Mouse (Mus musculus) embryonic facial prominence, embryonic 14.5 days (tissue): ENCODE data around the gene Olfr1211. TPM values are rescaled to one million over a fixed set of nuclear protein-coding genes. Genes with fewer than 3 reads are reported as not detected.

ENCODE experiments used
- ATAC-seq: fragments of 200-750 bp; cut with Nextera tagmentation; 2 replicates; pipeline ENCODE4 v1.8.0; 2017; ENCODE audit warnings: low read depth, moderate number of reproducible peaks, moderate TSS enrichment
- DNase-seq: peaks from one replicate; pipeline ENCODE4 v3.0.0-alpha.2; 2015; ENCODE audit warnings: low spot score
- H3K27ac ChIP-seq: fragments of 300-500 bp; sonication (generic); replicated peaks from 2 replicates; pipeline ENCODE4 v1.5.1; 2014; ENCODE audit warnings: low read depth, mild to moderate bottlenecking, low read length, moderate library complexity
- H3K27me3 ChIP-seq: fragments of 300-500 bp; sonication (generic); replicated peaks from 2 replicates; pipeline ENCODE4 v1.6.1; 2014; ENCODE audit warnings: low read length; ENCODE audit not compliant: control insufficient read depth, insufficient read depth
- H3K36me3 ChIP-seq: fragments of 300-500 bp; sonication (generic); 2 replicates; pipeline ENCODE4 v1.6.1; 2014; ENCODE audit warnings: low read length, mixed read lengths; ENCODE audit not compliant: control insufficient read depth, insufficient read depth
- H3K4me1 ChIP-seq: fragments of 300-500 bp; sonication (generic); 2 replicates; pipeline ENCODE4 v1.6.1; 2014; ENCODE audit warnings: antibody characterized with exemption, low read length; ENCODE audit not compliant: control insufficient read depth, insufficient read depth
- H3K4me2 ChIP-seq: fragments of 300-500 bp; sonication (generic); 2 replicates; pipeline ENCODE4 v1.6.1; 2014; ENCODE audit warnings: low read depth, mild to moderate bottlenecking, low read length, moderate library complexity, mixed read lengths
- H3K4me3 ChIP-seq: fragments of 300-500 bp; sonication (generic); 2 replicates; pipeline ENCODE4 v1.5.1; 2014; ENCODE audit warnings: low read depth, mild to moderate bottlenecking, low read length
- H3K9ac ChIP-seq: fragments of 300-500 bp; sonication (generic); 2 replicates; pipeline ENCODE4 v1.6.1; 2014; ENCODE audit warnings: low read depth, mild to moderate bottlenecking, low read length, moderate library complexity, mixed read lengths
- H3K9me3 ChIP-seq: fragments of 300-500 bp; sonication (generic); 2 replicates; pipeline ENCODE4 v1.6.1; 2016; ENCODE audit warnings: low read length; ENCODE audit not compliant: control insufficient read depth
- whole genome bisulfite sequencing: fragments of 180-500 bp; shearing (Covaris S2); extraction: QIAGEN DNeasy Blood & Tissue Kit; methylation state at CpG from one replicate; pipeline ENCODE4 v1.1.7; 2014; 5-methylcytosine and 5-hydroxymethylcytosine counted together
- polyA plus RNA-seq: library from polyadenylated mRNA; unstranded; fragments of >200 nt; fragmentation: Nextera tagmentation; extraction: Ambion mirVana; gene quantifications from 2 replicates; pipeline ENCODE4 v1.2.1, GENCODE M21; 2014

Gene Olfr1211
- 0.11 TPM in 1 of 2 replicates, not detected in the other for polyA plus RNA-seq

- no peak within 1 kb of the TSS for H3K9ac ChIP-seq
- 86% methylated on average over 1 of the region's 1 CpGs for WGBS
- H3K27ac ChIP-seq, result no peak within 1 kb of the TSS
- H3K27me3 ChIP-seq, result no peaks in the 10 kb centered on the region
- no peak within 1 kb of the TSS for H3K4me3 ChIP-seq
- H3K36me3 ChIP-seq, result no peaks in the 10 kb centered on the region
- DNase-seq (no peak), ATAC-seq (no peak)
- H3K4me2 ChIP-seq, result no peak within 1 kb of the TSS
- H3K9me3 ChIP-seq, result no peaks in the 10 kb centered on the region
- H3K4me1 ChIP-seq, result no peaks in the 10 kb centered on the region
These were observed at the start of gene Olfr1211 for GRCm38 (mm10) chr2:88938011-88938410. Gene Olfr1211 (minus strand): TSS chr2:88938111.

- Histone ChIP-seq H3K27me3 (no peaks in the 10 kb centered on the region), H3K9me3 (no peaks in the 10 kb centered on the region), H3K4me2 (no peak within 1 kb of the TSS), H3K9ac (no peak within 1 kb of the TSS), H3K27ac (no peak within 1 kb of the TSS), H3K4me1 (no peaks in the 10 kb centered on the region), H3K36me3 (no peaks in the 10 kb centered on the region), H3K4me3 (no peak within 1 kb of the TSS)
- WGBS, result 57% methylated on average over 1 of the region's 1 CpGs
- DNase-seq, result no peak
- no peak for ATAC-seq
These were observed 42.3 kb upstream of the Olfr1211 start, which contains the start of gene Gm13762 for GRCm38 (mm10) chr2:88980181-88980580. Gene Gm13762 (minus strand): TSS chr2:88980281.

GRCm38 (mm10) chr2:88953669-88954068 lies 15.8 kb upstream of the Olfr1211 start, which contains the start of gene Olfr1212:
Gene Olfr1212 (plus strand): TSS chr2:88953969.
- Histone ChIP-seq H3K36me3 (no peaks in the 10 kb centered on the region), H3K27ac (no peak within 1 kb of the TSS), H3K4me3 (no peak within 1 kb of the TSS), H3K9ac (no peak within 1 kb of the TSS), H3K4me2 (no peak within 1 kb of the TSS), H3K4me1 (no peaks in the 10 kb centered on the region), H3K27me3 (no peaks in the 10 kb centered on the region), H3K9me3 (no peaks in the 10 kb centered on the region)
- ATAC-seq (no peak), DNase-seq (no peak)

GRCm38 (mm10) chr2:88915057-88915456 lies 22.9 kb downstream of the Olfr1211 start, which contains the start of gene Olfr1209:
Gene Olfr1209 (minus strand): TSS chr2:88915157.
- ATAC-seq (no peak), DNase-seq (no peak)
- 87% methylated on average over 3 of the region's 3 CpGs for WGBS
- H3K27me3 ChIP-seq, result no peaks in the 10 kb centered on the region
- no peak within 1 kb of the TSS for H3K4me3 ChIP-seq
- no peak within 1 kb of the TSS for H3K27ac ChIP-seq
- no peaks in the 10 kb centered on the region for H3K36me3 ChIP-seq
- H3K9me3 ChIP-seq, result no peaks in the 10 kb centered on the region
- H3K9ac ChIP-seq, result no peak within 1 kb of the TSS
- H3K4me1 ChIP-seq, result no peaks in the 10 kb centered on the region
- no peak within 1 kb of the TSS for H3K4me2 ChIP-seq

- Histone ChIP-seq H3K36me3 (no peaks in the 10 kb centered on the region), H3K27ac (no peak within 1 kb of the TSS), H3K4me1 (no peaks in the 10 kb centered on the region), H3K4me2 (no peak within 1 kb of the TSS), H3K9me3 (no peaks in the 10 kb centered on the region), H3K4me3 (no peak within 1 kb of the TSS), H3K27me3 (no peaks in the 10 kb centered on the region), H3K9ac (no peak within 1 kb of the TSS)
- ATAC-seq (no peak), DNase-seq (no peak)
These were observed 35.7 kb downstream of the Olfr1211 start, which contains the start of gene Olfr1208 for GRCm38 (mm10) chr2:88902211-88902610. Gene Olfr1208 (minus strand): TSS chr2:88902311.

Other genes with a start within 250 kb of the Olfr1211 start
- gene Olfr1195, start 248.9 kb downstream of the Olfr1211 start, polyA plus RNA-seq, result not detected in 2 replicates
- 0.29 TPM in 1 of 2 replicates, not detected in the other for gene Olfr1196, start 233.5 kb downstream of the Olfr1211 start, polyA plus RNA-seq
- gene Olfr1197, start 205.7 kb downstream of the Olfr1211 start, polyA plus RNA-seq, result not detected in 2 replicates
- not detected in 2 replicates for gene Olfr1198, start 186.7 kb downstream of the Olfr1211 start, polyA plus RNA-seq
- gene Olfr1199, start 177.6 kb downstream of the Olfr1211 start, polyA plus RNA-seq, result not detected in 2 replicates
- gene Olfr1200, start 167.6 kb downstream of the Olfr1211 start, polyA plus RNA-seq, result not detected in 2 replicates
- gene Olfr1201, start 145.1 kb downstream of the Olfr1211 start, polyA plus RNA-seq, result not detected in 2 replicates
- gene Olfr1202, start 123.6 kb downstream of the Olfr1211 start, polyA plus RNA-seq, result not detected in 2 replicates
- gene Olfr1205, start 108.4 kb downstream of the Olfr1211 start, polyA plus RNA-seq, result not detected in 2 replicates
- 0.03 TPM in 1 of 2 replicates, not detected in the other for gene Olfr1204, start 88.8 kb downstream of the Olfr1211 start, polyA plus RNA-seq
- 0.06 TPM in 1 of 2 replicates, not detected in the other for gene Olfr1206, start 74.9 kb downstream of the Olfr1211 start, polyA plus RNA-seq
- not detected in 2 replicates for gene Olfr1208, start 35.8 kb downstream of the Olfr1211 start, polyA plus RNA-seq
- not detected in 2 replicates for gene Olfr1209, start 23.0 kb downstream of the Olfr1211 start, polyA plus RNA-seq
- not detected in 2 replicates for gene Olfr1212, start 15.9 kb upstream of the Olfr1211 start, polyA plus RNA-seq
- not detected in 2 replicates for gene Gm13762, start 42.2 kb upstream of the Olfr1211 start, polyA plus RNA-seq
- not detected in 2 replicates for gene Olfr1214, start 54.5 kb upstream of the Olfr1211 start, polyA plus RNA-seq
- not detected in 2 replicates for gene Olfr1215, start 68.9 kb upstream of the Olfr1211 start, polyA plus RNA-seq
- not detected in 2 replicates for gene Olfr1216, start 80.2 kb upstream of the Olfr1211 start, polyA plus RNA-seq
- gene Olfr1217, start 94.0 kb upstream of the Olfr1211 start, polyA plus RNA-seq, result not detected in 2 replicates
- gene Olfr1218, start 123.1 kb upstream of the Olfr1211 start, polyA plus RNA-seq, result not detected in 2 replicates
- gene Olfr1219, start 145.4 kb upstream of the Olfr1211 start, polyA plus RNA-seq, result not detected in 2 replicates
- gene Olfr1220, start 168.7 kb upstream of the Olfr1211 start, polyA plus RNA-seq, result not detected in 2 replicates
- gene Olfr1221, start 179.2 kb upstream of the Olfr1211 start, polyA plus RNA-seq, result 0.04 TPM in 1 of 2 replicates, not detected in the other
- 0.06 TPM in 1 of 2 replicates, not detected in the other for gene Olfr1222, start 194.9 kb upstream of the Olfr1211 start, polyA plus RNA-seq
- gene Olfr1223, start 213.4 kb upstream of the Olfr1211 start, polyA plus RNA-seq, result not detected in 2 replicates
- not detected in 2 replicates for gene Olfr1224-ps1, start 226.0 kb upstream of the Olfr1211 start, polyA plus RNA-seq
- not detected in 2 replicates for gene Olfr1225, start 236.6 kb upstream of the Olfr1211 start, polyA plus RNA-seq